Mouse (Mus musculus): ENCODE measurements around the gene Srek1ip1. TPM values are rescaled to one million over a fixed set of nuclear protein-coding genes. Genes with fewer than 3 reads are reported as not detected.

Srek1ip1 gene
- polyA plus RNA-seq, 1 experiment = not detected

DNA sequence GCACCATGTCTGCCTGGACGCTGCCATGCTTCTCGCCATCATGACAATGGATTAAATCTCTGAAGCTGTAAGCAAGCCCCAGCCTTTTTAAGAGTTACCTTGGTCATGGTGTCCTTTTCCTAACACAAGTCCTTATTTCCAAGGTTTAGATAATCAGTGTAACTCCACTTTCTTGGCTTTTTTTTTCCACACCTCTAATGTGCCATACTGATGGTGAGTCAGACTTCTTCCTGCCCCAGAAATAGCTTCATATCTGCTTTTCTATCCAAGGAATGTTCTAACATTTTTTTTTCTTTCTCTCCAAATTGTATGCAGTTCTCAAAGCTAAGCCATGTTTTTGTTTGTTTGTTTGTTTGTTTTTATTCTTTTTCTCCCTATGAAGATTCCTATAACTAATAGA is 77.6 kb downstream of the Srek1ip1 start:
- WGBS = 92% methylated on average over 2 of the region's 2 CpGs
- Histone ChIP-seq H3K4me3 (ENCODE audit: insufficient read depth, low read depth, low read length) (no peak overlapping the region), H3K27ac (ENCODE audit: insufficient read depth, low read depth, low read length) (no peak overlapping the region), H3K4me1 (ENCODE audit: control insufficient read depth, insufficient read depth, low read length) (no peaks in the 10 kb centered on the region)
- TF ChIP-seq CTCF (IDR thresholded peaks at IDR 0.05; ENCODE audit: insufficient read depth, low read depth, low read length) = no peak
- no peak for TF ChIP-seq POLR2A (IDR thresholded peaks at IDR 0.05; ENCODE audit: insufficient read depth, low read depth, low read length)

DNA sequence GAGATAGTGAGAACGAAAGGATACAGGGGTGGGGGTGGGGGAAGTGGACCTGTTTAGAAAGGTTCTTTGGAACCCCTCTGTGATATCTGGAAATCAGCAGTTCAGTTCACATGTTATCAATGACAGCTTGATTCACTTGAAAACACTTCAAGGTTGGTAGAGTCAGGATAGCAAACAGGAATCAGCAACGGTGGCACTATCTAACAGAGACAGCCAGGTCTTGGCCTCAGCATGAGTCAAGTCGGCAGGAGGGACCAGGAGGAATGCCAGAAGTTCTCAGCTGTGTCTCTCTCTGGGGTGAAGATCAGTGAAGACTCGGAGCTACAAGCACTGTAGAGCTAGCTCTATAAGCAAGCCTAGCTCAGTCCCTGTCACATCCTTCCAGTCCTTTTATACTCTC is 86.2 kb downstream of the Srek1ip1 start:
- no peak for TF ChIP-seq POLR2A (IDR thresholded peaks at IDR 0.05; ENCODE audit: insufficient read depth, low read depth, low read length)
- no peak for TF ChIP-seq CTCF (IDR thresholded peaks at IDR 0.05; ENCODE audit: insufficient read depth, low read depth, low read length)
- 84% methylated on average over 4 of the region's 4 CpGs for WGBS

DNA sequence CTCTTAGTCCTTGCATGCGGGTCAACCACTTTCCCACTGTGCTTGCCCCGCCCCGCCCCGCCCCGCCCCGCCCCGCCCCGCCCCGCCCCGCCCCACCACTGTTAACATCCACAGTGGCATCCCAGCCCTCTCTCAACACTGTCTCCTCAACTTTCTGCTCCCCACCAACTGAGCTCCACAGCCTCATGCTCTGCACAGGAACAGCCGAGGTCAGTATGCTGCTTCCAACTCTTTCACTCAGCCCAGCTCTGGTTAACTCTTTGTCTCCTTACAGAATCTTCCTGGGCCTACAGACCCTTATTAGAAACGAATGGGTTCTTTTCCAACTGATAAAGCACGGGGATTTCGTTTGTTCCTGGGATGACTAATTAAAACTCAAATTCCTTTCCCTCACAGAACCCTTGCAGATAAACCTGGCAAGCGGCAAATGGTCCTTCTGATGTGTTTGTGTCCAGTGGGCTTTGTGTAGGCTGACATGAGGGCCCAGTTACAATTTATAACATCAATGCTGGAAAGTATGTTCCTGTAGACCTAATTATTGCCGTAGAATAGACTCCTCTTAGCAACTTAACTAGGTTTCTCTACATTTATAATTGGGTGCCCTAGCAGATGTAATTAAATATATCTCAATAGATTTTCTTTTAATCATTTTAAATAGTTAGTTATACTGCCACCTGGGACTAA is 91.4 kb downstream of the Srek1ip1 start:
- H3K4me1 ChIP-seq (ENCODE audit: control insufficient read depth, insufficient read depth, low read length) = no peaks in the 10 kb centered on the region
- TF ChIP-seq POLR2A (IDR thresholded peaks at IDR 0.05; ENCODE audit: insufficient read depth, low read depth, low read length) (no peak), CTCF (IDR thresholded peaks at IDR 0.05; ENCODE audit: insufficient read depth, low read depth, low read length) (no peak)
- H3K27ac ChIP-seq (ENCODE audit: insufficient read depth, low read depth, low read length) = no peak overlapping the region
- H3K4me3 ChIP-seq (ENCODE audit: insufficient read depth, low read depth, low read length) = no peak overlapping the region
- WGBS = 36% methylated on average over 16 of the region's 16 CpGs

More for the DNA sequence above, 86.2 kb downstream of the Srek1ip1 start:
- H3K4me1 ChIP-seq (ENCODE audit: control insufficient read depth, insufficient read depth, low read length) = no peaks in the 10 kb centered on the region
- no peak overlapping the region for H3K4me3 ChIP-seq (ENCODE audit: insufficient read depth, low read depth, low read length)
- H3K27ac ChIP-seq (ENCODE audit: insufficient read depth, low read depth, low read length) = no peak overlapping the region

- TF ChIP-seq POLR2A (IDR thresholded peaks at IDR 0.05; ENCODE audit: insufficient read depth, low read depth, low read length) = no peak
- no peak for TF ChIP-seq CTCF (IDR thresholded peaks at IDR 0.05; ENCODE audit: insufficient read depth, low read depth, low read length)
- WGBS = 79% methylated on average over 8 of the region's 8 CpGs
- Histone ChIP-seq H3K4me1 (ENCODE audit: control insufficient read depth, insufficient read depth, low read length) (no peaks in the 10 kb centered on the region), H3K27ac (ENCODE audit: insufficient read depth, low read depth, low read length) (no peak overlapping the region), H3K4me3 (ENCODE audit: insufficient read depth, low read depth, low read length) (no peak overlapping the region)
Observed at GRCm38 (mm10) chr13:104886308-104887032, 94.2 kb downstream of the Srek1ip1 start.

Other genes with a start within 250 kb of the Srek1ip1 start
- gene Cwc27, start 24.7 kb downstream of the Srek1ip1 start, polyA plus RNA-seq (2012; ENCODE audit: insufficient read depth, insufficient read length, low replicate concordance, missing spikeins) = not detected in 2 replicates
- not detected in 2 replicates for gene Shisal2b, start 71.4 kb downstream of the Srek1ip1 start, polyA plus RNA-seq (2012; ENCODE audit: insufficient read depth, insufficient read length, low replicate concordance, missing spikeins)